Mouse (Mus musculus): ENCODE data around the gene Gm3298. TPM values are rescaled to one million over a fixed set of nuclear protein-coding genes. Genes with fewer than 3 reads are reported as not detected.

Gene Gm3298
- total RNA-seq (2023): not detected

DNA sequence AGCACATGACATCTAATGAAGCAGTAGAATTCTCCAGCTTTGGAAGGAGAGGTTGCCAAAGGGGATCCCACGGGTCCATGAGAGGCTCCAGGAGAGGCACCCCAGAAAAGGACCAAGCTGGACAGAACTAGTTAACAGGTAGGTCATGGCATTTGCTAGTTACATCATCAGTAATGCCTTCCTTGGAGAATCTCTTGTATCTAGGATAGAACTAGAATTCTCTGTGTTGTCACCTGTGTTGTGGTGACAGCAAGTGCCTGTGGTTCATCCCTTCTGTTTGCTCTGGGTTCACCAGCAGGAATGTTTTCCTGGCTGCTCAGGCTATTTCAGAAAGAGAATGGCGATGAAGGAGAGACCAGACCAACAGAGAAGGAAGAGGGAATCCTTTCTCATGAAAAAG is at the start of gene Gm3298:
Gm3298 (plus strand) TSS at position 301 of the 400 bp plus-strand sequence.

DNA sequence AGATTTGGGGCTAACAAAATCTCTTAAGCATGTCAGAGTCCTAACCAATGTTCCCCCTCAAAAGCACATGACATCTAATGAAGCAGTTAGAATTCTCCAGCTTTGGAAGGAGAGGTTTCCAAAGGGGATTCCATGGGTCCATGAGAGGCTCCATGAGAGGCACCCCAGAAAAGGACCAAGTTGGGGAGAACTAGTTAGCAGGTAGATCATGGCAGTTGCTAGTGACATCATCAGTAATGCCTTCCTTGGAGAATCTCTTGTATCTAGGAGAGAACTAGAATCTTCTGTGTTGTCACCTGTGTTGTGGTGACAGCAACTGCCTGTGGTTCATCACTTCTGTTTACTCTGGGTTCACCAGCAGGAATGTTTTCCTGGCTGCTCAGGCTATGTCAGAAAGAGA is 32.1 kb upstream of the Gm3298 start, which contains the start of gene Gm8297:
Gm8297 (plus strand) TSS at position 301 of the 400 bp plus-strand sequence.

DNA sequence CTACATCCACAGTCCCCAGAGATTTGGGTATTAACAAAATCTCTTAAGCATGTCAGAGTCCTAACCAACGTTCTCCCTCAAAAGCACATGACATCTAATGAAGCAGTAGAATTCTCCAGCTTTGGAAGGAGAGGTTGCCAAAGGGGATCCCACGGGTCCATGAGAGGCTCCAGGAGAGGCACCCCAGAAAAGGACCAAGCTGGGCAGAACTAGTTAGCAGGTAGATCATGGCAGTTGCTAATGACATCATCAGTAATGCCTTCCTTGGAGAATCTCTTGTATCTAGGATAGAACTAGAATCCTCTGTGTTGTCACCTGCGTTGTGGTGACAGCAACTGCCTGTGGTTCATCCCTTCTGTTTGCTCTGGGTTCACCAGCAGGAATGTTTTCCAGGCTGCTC is 34.6 kb downstream of the Gm3298 start, which contains the start of gene 4930555G01Rik:
4930555G01Rik (plus strand) TSS at position 301 of the 400 bp plus-strand sequence.

Other genes with a start within 250 kb of the Gm3298 start
- not detected for gene Gm9602, start 239.6 kb upstream of the Gm3298 start, total RNA-seq (2023)
- not detected for gene Gm3269, start 177.8 kb upstream of the Gm3298 start, total RNA-seq (2023)
- gene Gm3264, start 160.3 kb upstream of the Gm3298 start, total RNA-seq (2023): not detected
- not detected for gene Gm3278, start 123.5 kb upstream of the Gm3298 start, total RNA-seq (2023)
- gene Gm8297, start 32.0 kb upstream of the Gm3298 start, total RNA-seq (2023): not detected
- gene 4930555G01Rik, start 34.7 kb downstream of the Gm3298 start, total RNA-seq (2023): not detected
- not detected for gene Gm8281, start 55.1 kb downstream of the Gm3298 start, total RNA-seq (2023)
- gene Gm8279, start 115.6 kb downstream of the Gm3298 start, total RNA-seq (2023): not detected
- not detected for gene Gm3317, start 148.6 kb downstream of the Gm3298 start, total RNA-seq (2023)
- not detected for gene Gm8271, start 169.9 kb downstream of the Gm3298 start, total RNA-seq (2023)
- gene Gm3526, start 244.7 kb downstream of the Gm3298 start, total RNA-seq (2023): not detected

All from monocyte, adult 59 days (primary cell).